ENCODE assay signal across 8 mouse cellular contexts in genomic region chr9:63612565-63613515, GRCm38 (mm10). TPM values are rescaled to one million over a fixed set of nuclear protein-coding genes. Genes with fewer than 3 reads are reported as not detected.
A peak's percentile ranks its signal among the peaks of the same experiment; 100 is the strongest.
DNase-seq lines count a peak whose midpoint lies in the region; ATAC-seq and TF ChIP-seq lines count a peak whose summit lies in the region.

No protein-coding gene starts in this region.

- no peak overlapping the region for H3K9ac ChIP-seq in forebrain, embryonic 14.5 days (ENCODE audit: low read length)
- 0 out of 2 replicates have a peak overlapping the region, but pooled peaks have one; percentile 8 for H3K9ac ChIP-seq in midbrain, embryonic 13.5 days (replicated peaks)

- ATAC-seq in forebrain, embryonic 14.5 days, result peak; percentile 67
- peak; percentile 81 for ATAC-seq in midbrain, embryonic 13.5 days

- peaks cover 9% of the 10 kb centered on the region; the same call in 1 of the 2 replicates for H3K36me3 ChIP-seq in forebrain, embryonic 14.5 days (ENCODE audit: control insufficient read depth, insufficient read depth, low read length)
- peaks cover 11% of the 10 kb centered on the region for H3K36me3 ChIP-seq in midbrain, embryonic 13.5 days

- no peaks in the 10 kb centered on the region for H3K27me3 ChIP-seq in forebrain, embryonic 14.5 days (replicated peaks; ENCODE audit: control insufficient read depth, insufficient read depth, low read length)
- H3K27me3 ChIP-seq in midbrain, embryonic 13.5 days, result no peaks in the 10 kb centered on the region

- H3K4me3 ChIP-seq in bone marrow macrophage, adult 2 months (ENCODE audit: insufficient read depth, low read length), result peak overlapping the region; percentile 24
- H3K4me3 ChIP-seq in forebrain, embryonic 14.5 days (ENCODE audit: low read depth, low read length), result no peak overlapping the region
- H3K4me3 ChIP-seq in midbrain, embryonic 13.5 days (replicated peaks), result no peak overlapping the region

- no peak for TF ChIP-seq POLR2A in bone marrow macrophage, adult 2 months (IDR thresholded peaks at IDR 0.05; ENCODE audit: borderline replicate concordance, low read depth, low read length)

- H3K4me1 ChIP-seq in bone marrow macrophage, adult 2 months (ENCODE audit: control insufficient read depth, insufficient read depth, low read length), result peaks cover 58% of the 10 kb centered on the region
- H3K4me1 ChIP-seq in forebrain, embryonic 14.5 days (ENCODE audit: control insufficient read depth, insufficient read depth, low read length), result peaks cover 15% of the 10 kb centered on the region
- H3K4me1 ChIP-seq in midbrain, embryonic 13.5 days (replicated peaks), result peaks cover 33% of the 10 kb centered on the region

- 35% methylated on average over 16 of the region's 16 CpGs for WGBS in forebrain, embryonic 14.5 days
- 49% methylated on average over 16 of the region's 16 CpGs for WGBS in midbrain, embryonic 13.5 days

- peak overlapping the region; percentile 93 for H3K27ac ChIP-seq in bone marrow macrophage, adult 2 months (ENCODE audit: insufficient read depth, low read depth, low read length)
- no peak overlapping the region for H3K27ac ChIP-seq in forebrain, embryonic 14.5 days (ENCODE audit: low read depth, low read length)
- H3K27ac ChIP-seq in midbrain, embryonic 13.5 days, result peak overlapping the region; percentile 48; the same call in 1 of the 2 replicates

- peak; percentile 32 for DNase-seq in R1 (ENCODE audit: low read depth, low spot score)
- peak; percentile 79 for DNase-seq in forebrain, embryonic 14.5 days (ENCODE audit: low spot score)
- DNase-seq in kidney, postnatal 10 days, result peak; percentile 43
- no peak for DNase-seq in layer of hippocampus, adult 18-20 months (ENCODE audit: low spot score in 2 of 2)
- no peak for DNase-seq in spleen, postnatal 14 days (ENCODE audit: low spot score in 2 of 2)
- no peak for DNase-seq in spleen, adult 18-20 months

- H3K9me3 ChIP-seq in forebrain, embryonic 14.5 days (replicated peaks; ENCODE audit: control insufficient read depth, low read length), result no peaks in the 10 kb centered on the region
- no peaks in the 10 kb centered on the region for H3K9me3 ChIP-seq in midbrain, embryonic 13.5 days

- no peak overlapping the region for H3K4me2 ChIP-seq in forebrain, embryonic 14.5 days (ENCODE audit: low read length)
- H3K4me2 ChIP-seq in midbrain, embryonic 13.5 days (replicated peaks), result 0 out of 2 replicates have a peak overlapping the region, but pooled peaks have one; percentile 3

- TF ChIP-seq CTCF in bone marrow macrophage, adult 2 months (IDR thresholded peaks at IDR 0.05; ENCODE audit: low read depth, low read length), result no peak

RNA-seq across cellular contexts. Expression of gene Aagab, which starts 10.4 kb away (rescaled TPM):
- 46.2 and 46.5 TPM in 2 replicates for polyA plus RNA-seq in bone marrow macrophage, adult 2 months (2012; ENCODE audit: insufficient read depth, insufficient read length, missing spikeins)
- 50.1 and 61.6 TPM in 2 replicates for polyA plus RNA-seq in forebrain, embryonic 14.5 days (2014; fragmentation: Nextera tagmentation; extraction: Ambion mirVana)
- polyA plus RNA-seq in midbrain, embryonic 13.5 days (2015; fragmentation: Nextera tagmentation; extraction: Ambion mirVana), result 60.0 and 65.9 TPM in 2 replicates
- total RNA-seq in layer of hippocampus, adult 18-20 months (2021), result 10 to 100 TPM; 59.0 to 64.8 TPM

RNA-seq across cellular contexts. Expression of gene Iqch, which starts 10.5 kb away (rescaled TPM):
- polyA plus RNA-seq in bone marrow macrophage, adult 2 months (2012; ENCODE audit: insufficient read depth, insufficient read length, missing spikeins), result not detected in 2 replicates
- 0.06 and 0.07 TPM in 2 replicates for polyA plus RNA-seq in forebrain, embryonic 14.5 days (2014; fragmentation: Nextera tagmentation; extraction: Ambion mirVana)
- polyA plus RNA-seq in midbrain, embryonic 13.5 days (2015; fragmentation: Nextera tagmentation; extraction: Ambion mirVana), result 0.15 TPM in 1 of 2 replicates, not detected in the other
- total RNA-seq in layer of hippocampus, adult 18-20 months (2021), result under 1 TPM in 1 of 2 experiments, not detected in 1; 0.07 TPM

Comparison
In these comparisons a context has a peak if more than half of its experiments do, and no peak if none do; other contexts are left out.
1. DNase-seq: peak in R1 (single experiment), forebrain, embryonic 14.5 days (single experiment) and kidney, postnatal 10 days (single experiment); none in layer of hippocampus, adult 18-20 months (0 of 2), spleen, postnatal 14 days (0 of 2) and spleen, adult 18-20 months (0 of 2).